Mouse (Mus musculus) liver, adult 2 months (tissue): ENCODE data around the gene Krtcap2.
"Not testable (repeated sequence)": the region's sequence is repeated elsewhere in the genome, so short reads cannot be mapped to it uniquely, and the experiment has no call there.

Source experiments
- CTCF ChIP-seq: fragments of 200-500 bp; IDR thresholded peaks from 2 replicates; pipeline ENCODE4 v1.5.1; 2011; ENCODE audit warnings: low read depth, low read length, control low read depth
- POLR2A ChIP-seq: fragments of 200-500 bp; IDR thresholded peaks from 2 replicates; pipeline ENCODE4 v1.6.1; 2011; ENCODE audit warnings: low read length, control low read depth; ENCODE audit not compliant: insufficient read depth; ENCODE audit errors: extremely low read depth

GRCm38 (mm10) chr3:89216407-89216806 lies 29.4 kb upstream of the Krtcap2 start:
- not testable (repeated sequence) for TF ChIP-seq CTCF, POLR2A
